ENCODE assay signal across 8 mouse cellular contexts in genomic region chr1:74027559-74028091, GRCm38 (mm10).
DNase-seq lines count a peak whose midpoint lies in the region; ATAC-seq and TF ChIP-seq lines count a peak whose summit lies in the region.

No protein-coding gene starts in this region.

- no peaks in the 10 kb centered on the region for H3K4me1 ChIP-seq in spleen, adult 2 months (ENCODE audit: control insufficient read depth, insufficient read depth, insufficient read length)
- H3K4me1 ChIP-seq in forebrain, embryonic 12.5 days: peaks cover 33% of the 10 kb centered on the region
- H3K4me1 ChIP-seq in limb, embryonic 10.5 days: peaks cover 96% of the 10 kb centered on the region
- H3K4me1 ChIP-seq in midbrain, embryonic 13.5 days (replicated peaks): peaks cover 30% of the 10 kb centered on the region

- TF ChIP-seq CTCF in spleen, adult 2 months (IDR thresholded peaks at IDR 0.05; ENCODE audit: extremely low read depth, insufficient read depth, insufficient read length, insufficient replicate concordance): no peak

- H3K36me3 ChIP-seq in spleen, adult 2 months (ENCODE audit: control insufficient read depth, insufficient read depth, low read length): no peaks in the 10 kb centered on the region
- H3K36me3 ChIP-seq in forebrain, embryonic 12.5 days (replicated peaks): no peaks in the 10 kb centered on the region
- H3K36me3 ChIP-seq in limb, embryonic 10.5 days: no peaks in the 10 kb centered on the region
- no peaks in the 10 kb centered on the region for H3K36me3 ChIP-seq in midbrain, embryonic 13.5 days

- WGBS in spleen, adult 2 months: 60% methylated on average over 11 of the region's 11 CpGs
- WGBS in forebrain, embryonic 12.5 days: 54% methylated on average over 11 of the region's 11 CpGs
- 47% methylated on average over 11 of the region's 11 CpGs for WGBS in limb, embryonic 10.5 days
- 54% methylated on average over 11 of the region's 11 CpGs for WGBS in midbrain, embryonic 13.5 days

- no peak overlapping the region for H3K4me2 ChIP-seq in forebrain, embryonic 12.5 days
- H3K4me2 ChIP-seq in midbrain, embryonic 13.5 days (replicated peaks): no peak overlapping the region

- no peak for ATAC-seq in forebrain, embryonic 12.5 days (ENCODE audit: low FRiP score)
- ATAC-seq in midbrain, embryonic 13.5 days: peak; percentile 25; the same call in 1 of the 2 replicates
- ATAC-seq in frontal cortex, adult (ENCODE audit: low TSS enrichment): no peak

- H3K9ac ChIP-seq in forebrain, embryonic 12.5 days: peak overlapping the region; percentile 13; the same call in 1 of the 2 replicates
- H3K9ac ChIP-seq in midbrain, embryonic 13.5 days (replicated peaks): no peak overlapping the region

- H3K27me3 ChIP-seq in spleen, adult 2 months (ENCODE audit: control insufficient read depth, insufficient read depth, low read length): no peaks in the 10 kb centered on the region
- no peaks in the 10 kb centered on the region for H3K27me3 ChIP-seq in forebrain, embryonic 12.5 days
- H3K27me3 ChIP-seq in limb, embryonic 10.5 days (ENCODE audit: low read depth, poor library complexity, severe bottlenecking): no peaks in the 10 kb centered on the region
- H3K27me3 ChIP-seq in midbrain, embryonic 13.5 days: no peaks in the 10 kb centered on the region

- no peak for DNase-seq in spleen, adult 2 months (ENCODE audit: low read depth in 1 of 2, low spot score in 2 of 2)
- DNase-seq in spleen, postnatal 36 days (ENCODE audit: low spot score in 2 of 2): no peak
- peak; percentile 83 for DNase-seq in heart, postnatal 25 days (ENCODE audit: low spot score)
- DNase-seq in limb, embryonic 10.5 days (ENCODE audit: low spot score): peak; percentile 58
- DNase-seq in thymus, postnatal 4 days: no peak

- no peak for TF ChIP-seq POLR2A in spleen, adult 2 months (IDR thresholded peaks at IDR 0.05; ENCODE audit: low read depth, low read length)

- H3K27ac ChIP-seq in spleen, adult 2 months (ENCODE audit: insufficient read depth, low read length): peak overlapping the region; percentile 27
- peak overlapping the region; percentile 50; the same call in 1 of the 2 replicates for H3K27ac ChIP-seq in forebrain, embryonic 12.5 days
- peak overlapping the region; percentile 85 for H3K27ac ChIP-seq in limb, embryonic 10.5 days
- peak overlapping the region; percentile 57 for H3K27ac ChIP-seq in midbrain, embryonic 13.5 days

- no peak overlapping the region for H3K4me3 ChIP-seq in spleen, adult 2 months (ENCODE audit: extremely low read depth, insufficient read depth, insufficient read length)
- H3K4me3 ChIP-seq in forebrain, embryonic 12.5 days (replicated peaks): no peak overlapping the region
- H3K4me3 ChIP-seq in limb, embryonic 10.5 days: no peak overlapping the region
- H3K4me3 ChIP-seq in midbrain, embryonic 13.5 days (replicated peaks): no peak overlapping the region

- intact Hi-C loops in heart, postnatal 25 days (cut with DNase I): loop anchor here (2.0 kb wide), 1 partner anchor 47 kb away; no protein-coding TSS in a partner anchor

- H3K9me3 ChIP-seq in forebrain, embryonic 12.5 days: no peaks in the 10 kb centered on the region
- no peaks in the 10 kb centered on the region for H3K9me3 ChIP-seq in limb, embryonic 10.5 days (replicated peaks)
- H3K9me3 ChIP-seq in midbrain, embryonic 13.5 days: no peaks in the 10 kb centered on the region

Comparison
In these comparisons a context has a peak if more than half of its experiments do, and no peak if none do; other contexts are left out.
1. DNase-seq: peak in heart, postnatal 25 days (single experiment) and limb, embryonic 10.5 days (single experiment); none in spleen, adult 2 months (0 of 2), spleen, postnatal 36 days (0 of 2) and thymus, postnatal 4 days (single experiment).
2. H3K27ac ChIP-seq: peak in every context shown above with its lines; median percentile 85 in limb, embryonic 10.5 days; 57 in midbrain, embryonic 13.5 days; 50 in forebrain, embryonic 12.5 days; 27 in spleen, adult 2 months.